Mouse (Mus musculus) embryonic facial prominence, embryonic 12.5 days (tissue): Measurements from ENCODE around the gene Gm3278. TPM values are rescaled to one million over a fixed set of nuclear protein-coding genes. Genes with fewer than 3 reads are reported as not detected.
"Not testable (repeated sequence)": the region's sequence is repeated elsewhere in the genome, so short reads cannot be mapped to it uniquely, and the experiment has no call there.

ENCODE experiments used
- ATAC-seq: fragments of 200-750 bp; cut with Nextera tagmentation; 2 replicates; pipeline ENCODE4 v1.8.0; 2017; ENCODE audit not compliant: insufficient number of reproducible peaks, insufficient read depth, low FRiP score, low TSS enrichment
- H3K27ac ChIP-seq: fragments of 300-500 bp; sonication (generic); 2 replicates; pipeline ENCODE4 v1.5.1; 2016; ENCODE audit warnings: mild to moderate bottlenecking
- H3K27me3 ChIP-seq: fragments of 300-500 bp; sonication (generic); 2 replicates; pipeline ENCODE4 v1.6.1; 2016; ENCODE audit warnings: mild to moderate bottlenecking, moderate library complexity
- H3K36me3 ChIP-seq: fragments of 300-500 bp; sonication (generic); 2 replicates; pipeline ENCODE4 v1.6.1; 2016; ENCODE audit warnings: mild to moderate bottlenecking
- H3K4me1 ChIP-seq: fragments of 300-500 bp; sonication (generic); 2 replicates; pipeline ENCODE4 v1.6.1; 2016
- H3K4me2 ChIP-seq: fragments of 300-500 bp; sonication (generic); replicated peaks from 2 replicates; pipeline ENCODE4 v1.6.1; 2016; ENCODE audit warnings: mild to moderate bottlenecking, moderate library complexity
- H3K4me3 ChIP-seq: fragments of 300-500 bp; sonication (generic); 2 replicates; pipeline ENCODE4 v1.5.1; 2016; ENCODE audit warnings: mild to moderate bottlenecking
- H3K9ac ChIP-seq: fragments of 300-500 bp; sonication (generic); 2 replicates; pipeline ENCODE4 v1.6.1; 2016; ENCODE audit warnings: mild to moderate bottlenecking, moderate library complexity
- H3K9me3 ChIP-seq: fragments of 300-500 bp; sonication (generic); 2 replicates; pipeline ENCODE4 v1.6.1; 2016; ENCODE audit warnings: mild to moderate bottlenecking, moderate library complexity
- WGBS: fragments of 180-500 bp; shearing (Covaris S2); methylation state at CpG from one replicate; pipeline ENCODE4 v1.1.7; 2016; 5-methylcytosine and 5-hydroxymethylcytosine counted together
- polyA plus RNA-seq: library from polyadenylated mRNA; unstranded; fragments of >200 nt; fragmentation: Nextera tagmentation; extraction: Ambion mirVana; gene quantifications from 2 replicates; pipeline ENCODE4 v1.2.1, GENCODE M21; 2016

Gene Gm3278
- not detected in 2 replicates for polyA plus RNA-seq

GRCm38 (mm10) chr14:4892116-4892515, at the start of gene Gm3278:
Gene Gm3278, plus strand, starts transcription at chr14:4892416.
- ATAC-seq, H3K4me1 ChIP-seq, H3K9me3 ChIP-seq, H3K36me3 ChIP-seq, H3K27me3 ChIP-seq, H3K4me3 ChIP-seq, H3K9ac ChIP-seq, H3K4me2 ChIP-seq, H3K27ac ChIP-seq: not testable (repeated sequence)
- WGBS = 88% methylated on average over 1 of the region's 3 CpGs

GRCm38 (mm10) chr14:4855299-4855980, 36.8 kb upstream of the Gm3278 start, which contains the start of gene Gm3264:
Gene Gm3264, plus strand, starts transcription at chr14:4855576.
- WGBS = 9% methylated on average over 25 of the region's 59 CpGs
- peak within 1 kb of the TSS; percentile 42 for H3K9ac ChIP-seq
- peak within 1 kb of the TSS; percentile 42 for H3K4me3 ChIP-seq
- H3K27me3 ChIP-seq, H3K9me3 ChIP-seq, ATAC-seq, H3K36me3 ChIP-seq, H3K4me1 ChIP-seq, H3K27ac ChIP-seq: not testable (repeated sequence)
- H3K4me2 ChIP-seq = peak within 1 kb of the TSS; percentile 52

Other genes starting within 250 kb of the Gm3278 start
- gene Gm3239, start 228.2 kb upstream of the Gm3278 start, polyA plus RNA-seq = not detected in 2 replicates
- not detected in 2 replicates for gene Gm7876, start 183.2 kb upstream of the Gm3278 start, polyA plus RNA-seq
- gene Gm3252, start 165.6 kb upstream of the Gm3278 start, polyA plus RNA-seq = 0.45 and 0.51 TPM in 2 replicates
- not detected in 2 replicates for gene Gm9602, start 116.1 kb upstream of the Gm3278 start, polyA plus RNA-seq
- gene Gm3269, start 54.3 kb upstream of the Gm3278 start, polyA plus RNA-seq = not detected in 2 replicates
- gene Gm3264, start 36.8 kb upstream of the Gm3278 start, polyA plus RNA-seq = 1.00 and 1.2 TPM in 2 replicates
- gene Gm8297, start 91.5 kb downstream of the Gm3278 start, polyA plus RNA-seq = not detected in 2 replicates
- gene Gm3298, start 123.5 kb downstream of the Gm3278 start, polyA plus RNA-seq = not detected in 2 replicates
- gene 4930555G01Rik, start 158.2 kb downstream of the Gm3278 start, polyA plus RNA-seq = not detected in 2 replicates
- 1.6 and 1.8 TPM in 2 replicates for gene Gm8281, start 178.6 kb downstream of the Gm3278 start, polyA plus RNA-seq
- gene Gm8279, start 239.1 kb downstream of the Gm3278 start, polyA plus RNA-seq = not detected in 2 replicates